Mouse (Mus musculus): ENCODE measurements around the gene Pak3.
A peak's percentile ranks its signal among the peaks of the same experiment; 100 is the strongest.
"Not testable (repeated sequence)": the region's sequence is repeated elsewhere in the genome, so short reads cannot be mapped to it uniquely, and the experiment has no call there.

Pak3 gene

GRCm38 (mm10) chrX:143518168-143518901 lies at the start of gene Pak3:
Pak3 (plus strand) TSS chrX:143518591.
- DNase-seq (ENCODE audit: low spot score in 2 of 2): peak in 1 of 2 experiments; percentile 42

- DNase-seq (ENCODE audit: low spot score in 2 of 2): peak; percentile 98 to 100
These were observed 35.5 kb upstream of the Pak3 start for GRCm38 (mm10) chrX:143482866-143483265.

- no peak for DNase-seq (ENCODE audit: low spot score in 2 of 2)
These were observed 17.2 kb upstream of the Pak3 start for GRCm38 (mm10) chrX:143501053-143501695.

- DNase-seq (ENCODE audit: low spot score in 2 of 2): no peak
These were observed 16.5 kb upstream of the Pak3 start for GRCm38 (mm10) chrX:143501776-143502365.

GRCm38 (mm10) chrX:143518917-143519316 lies 526 bp downstream of the Pak3 start:
- DNase-seq (ENCODE audit: low spot score in 2 of 2): peak in 1 of 2 experiments; percentile 23

GRCm38 (mm10) chrX:143519454-143519853 lies 1.1 kb downstream of the Pak3 start:
- not testable (repeated sequence) for DNase-seq (ENCODE audit: low spot score in 2 of 2)

- DNase-seq (ENCODE audit: low spot score in 2 of 2): no peak
These were observed 1.8 kb downstream of the Pak3 start for GRCm38 (mm10) chrX:143520195-143520594.

- no peak for DNase-seq (ENCODE audit: low spot score in 2 of 2)
These were observed 13.9 kb downstream of the Pak3 start for GRCm38 (mm10) chrX:143532331-143532730.

GRCm38 (mm10) chrX:143533574-143533973 lies 15.2 kb downstream of the Pak3 start:
- no peak for DNase-seq (ENCODE audit: low spot score in 2 of 2)

- DNase-seq (ENCODE audit: low spot score in 2 of 2): no peak
These were observed 24.4 kb downstream of the Pak3 start for GRCm38 (mm10) chrX:143542756-143543155.

- no peak for DNase-seq (ENCODE audit: low spot score in 2 of 2)
These were observed 24.9 kb downstream of the Pak3 start for GRCm38 (mm10) chrX:143543186-143543793.

- no peak for DNase-seq (ENCODE audit: low spot score in 2 of 2)
These were observed 55.3 kb downstream of the Pak3 start for GRCm38 (mm10) chrX:143573691-143574090.

GRCm38 (mm10) chrX:143579925-143580324 lies 61.5 kb downstream of the Pak3 start:
- no peak for DNase-seq (ENCODE audit: low spot score in 2 of 2)

GRCm38 (mm10) chrX:143580458-143580959 lies 62.1 kb downstream of the Pak3 start:
- no peak for DNase-seq (ENCODE audit: low spot score in 2 of 2)

- no peak for DNase-seq (ENCODE audit: low spot score in 2 of 2)
These were observed 88.6 kb downstream of the Pak3 start for GRCm38 (mm10) chrX:143606877-143607449.

GRCm38 (mm10) chrX:143618734-143619133 lies 100.3 kb downstream of the Pak3 start:
- peak; percentile 2 to 26 for DNase-seq (ENCODE audit: low spot score in 2 of 2)

GRCm38 (mm10) chrX:143627767-143628166 lies 109.4 kb downstream of the Pak3 start:
- no peak for DNase-seq (ENCODE audit: low spot score in 2 of 2)

GRCm38 (mm10) chrX:143643936-143644335 lies 125.5 kb downstream of the Pak3 start:
- DNase-seq (ENCODE audit: low spot score in 2 of 2): no peak

- no peak for DNase-seq (ENCODE audit: low spot score in 2 of 2)
These were observed 126.4 kb downstream of the Pak3 start for GRCm38 (mm10) chrX:143644807-143645206.

GRCm38 (mm10) chrX:143654308-143655176 lies 136.2 kb downstream of the Pak3 start:
- no peak for DNase-seq (ENCODE audit: low spot score in 2 of 2)

- DNase-seq (ENCODE audit: low spot score in 2 of 2): no peak
These were observed 136.7 kb downstream of the Pak3 start for GRCm38 (mm10) chrX:143655177-143655492.

All from left cerebral cortex, adult 9 months (tissue).